Mouse (Mus musculus) myocyte (in vitro differentiated cells): ENCODE measurements around the gene Cntrob. TPM values are rescaled to one million over a fixed set of nuclear protein-coding genes. Genes with fewer than 3 reads are reported as not detected.
A peak's percentile ranks its signal among the peaks of the same experiment; 100 is the strongest.

ENCODE experiments used
- H3K27me3 ChIP-seq: one replicate; pipeline ENCODE4 v1.6.1; 2011; ENCODE audit not compliant: control insufficient read depth, insufficient read depth, insufficient read length
- H3K36me3 ChIP-seq: one replicate; pipeline ENCODE4 v1.6.1; 2011; ENCODE audit not compliant: control insufficient read depth, insufficient read depth
- H3K4me2 ChIP-seq: one replicate; pipeline ENCODE4 v1.6.1; 2011; ENCODE audit warnings: low read depth, control low read depth
- H3K4me3 ChIP-seq: one replicate; pipeline ENCODE4 v1.5.1; 2011; ENCODE audit warnings: mild to moderate bottlenecking, control low read depth, moderate library complexity
- H3K79me2 ChIP-seq: one replicate; pipeline ENCODE4 v1.6.1; 2011; ENCODE audit not compliant: control insufficient read depth, insufficient read depth
- H3ac ChIP-seq: one replicate; pipeline ENCODE4 v1.6.1; 2011; ENCODE audit not compliant: control insufficient read depth, insufficient read length
- CEBPB ChIP-seq: IDR thresholded peaks from 2 replicates; pipeline ENCODE4 v1.6.1; 2011; ENCODE audit warnings: mild to moderate bottlenecking, moderate library complexity; ENCODE audit not compliant: poor library complexity, insufficient read depth, severe bottlenecking
- E2F4 ChIP-seq: IDR thresholded peaks from one replicate; pipeline ENCODE4 v1.6.1; 2011; ENCODE audit warnings: mild to moderate bottlenecking, control low read depth, moderate library complexity; ENCODE audit not compliant: insufficient read depth
- MAX ChIP-seq: IDR thresholded peaks from one replicate; pipeline ENCODE4 v1.6.1; 2011; ENCODE audit warnings: low read depth, mild to moderate bottlenecking, control low read depth
- MYOD1 ChIP-seq, 3 experiments: IDR thresholded peaks; one replicate each; pipeline ENCODE4 v1.6.1; 2011; ENCODE audit warnings: control low read depth in 2 of 3, low read depth in 2 of 3, mild to moderate bottlenecking in 2 of 3, moderate library complexity in 1 of 3; ENCODE audit not compliant: insufficient read length in 2 of 3, control insufficient read depth in 1 of 3
- MYOG ChIP-seq, 3 experiments: IDR thresholded peaks; one replicate each; pipeline ENCODE4 v1.6.1; 2011; ENCODE audit warnings: control low read depth in 2 of 3, low read depth in 2 of 3, mild to moderate bottlenecking in 2 of 3; ENCODE audit not compliant: insufficient read length in 2 of 3, control insufficient read depth in 1 of 3, insufficient read depth in 1 of 3
- POLR2A ChIP-seq: IDR thresholded peaks from one replicate; pipeline ENCODE4 v1.6.1; 2011; ENCODE audit warnings: low read depth, mild to moderate bottlenecking, control low read depth, moderate library complexity; ENCODE audit not compliant: insufficient read length
- POLR2AphosphoS2 ChIP-seq: IDR thresholded peaks from one replicate; pipeline ENCODE4 v1.6.1; 2011; ENCODE audit warnings: low read depth, control low read depth; ENCODE audit not compliant: insufficient read length
- REST ChIP-seq: IDR thresholded peaks from one replicate; pipeline ENCODE4 v1.6.1; 2011; ENCODE audit warnings: mild to moderate bottlenecking, control low read depth, moderate library complexity; ENCODE audit not compliant: insufficient read depth, insufficient read length
- SRF ChIP-seq: IDR thresholded peaks from one replicate; pipeline ENCODE4 v1.6.1; 2011; ENCODE audit warnings: low read depth; ENCODE audit not compliant: control insufficient read depth, insufficient read length
- TCF12 ChIP-seq: IDR thresholded peaks from one replicate; pipeline ENCODE4 v1.6.1; 2011; ENCODE audit warnings: mild to moderate bottlenecking, control low read depth; ENCODE audit not compliant: poor library complexity, insufficient read depth, severe bottlenecking
- TCF3 ChIP-seq: IDR thresholded peaks from one replicate; pipeline ENCODE4 v1.6.1; 2011; ENCODE audit warnings: low read depth, control low read depth; ENCODE audit not compliant: insufficient read length
- USF1 ChIP-seq: IDR thresholded peaks from one replicate; pipeline ENCODE4 v1.6.1; 2011; ENCODE audit warnings: low read depth, mild to moderate bottlenecking, control low read depth, moderate library complexity
- polyA plus RNA-seq: library from polyadenylated mRNA; unstranded; fragments of >200 nt; fragmentation: generic; extraction: Trizol; gene quantifications from one replicate; pipeline ENCODE4 v1.2.1, GENCODE M21; 2012; ENCODE audit warnings: missing spikeins

Cntrob gene
- polyA plus RNA-seq, 1 experiment = 10.3 TPM

- Histone ChIP-seq H3K36me3 (peaks cover 2% of the 10 kb centered on the region), H3K4me2 (peak overlapping the region; percentile 3), H3ac (no peak overlapping the region), H3K4me3 (no peak overlapping the region), H3K79me2 (no peaks in the 10 kb centered on the region), H3K27me3 (no peaks in the 10 kb centered on the region)
- TF ChIP-seq REST = no peak
- TF ChIP-seq SRF = peak; percentile 51
- TF ChIP-seq MYOD1 (IDR thresholded peaks at IDR 0.05; ENCODE audit: control insufficient read depth in 1 of 3, insufficient read length in 2 of 3, low read depth in 2 of 3) = peak; percentile 89 to 96 (median 94)
- no peak for TF ChIP-seq POLR2A
- TF ChIP-seq CEBPB = 0 out of 2 replicates have a peak, but pooled peaks have one; percentile 20
- TF ChIP-seq MYOG (IDR thresholded peaks at IDR 0.05; ENCODE audit: control insufficient read depth in 1 of 3, insufficient read depth in 1 of 3, insufficient read length in 2 of 3, low read depth in 2 of 3) = peak in 1 of 3 experiments; percentile 51
- no peak for TF ChIP-seq TCF3
- peak; percentile 31 for TF ChIP-seq TCF12
- no peak for TF ChIP-seq POLR2AphosphoS2
Observed at GRCm38 (mm10) chr11:69295286-69295685, 28.3 kb downstream of the Cntrob start.

GRCm38 (mm10) chr11:69291111-69291510 lies 32.5 kb downstream of the Cntrob start:
- no peak overlapping the region for H3K4me3 ChIP-seq
- no peak overlapping the region for H3K4me2 ChIP-seq
- H3K79me2 ChIP-seq = no peaks in the 10 kb centered on the region
- no peak overlapping the region for H3ac ChIP-seq
- TF ChIP-seq MYOD1 (IDR thresholded peaks at IDR 0.05; ENCODE audit: control insufficient read depth in 1 of 3, insufficient read length in 2 of 3, low read depth in 2 of 3) (no peak), MYOG (IDR thresholded peaks at IDR 0.05; ENCODE audit: control insufficient read depth in 1 of 3, insufficient read depth in 1 of 3, insufficient read length in 2 of 3, low read depth in 2 of 3) (no peak), MAX (no peak), E2F4 (no peak)
- no peaks in the 10 kb centered on the region for H3K27me3 ChIP-seq
- H3K36me3 ChIP-seq = no peaks in the 10 kb centered on the region

- Histone ChIP-seq H3K4me2 (no peak overlapping the region), H3K79me2 (no peaks in the 10 kb centered on the region), H3K4me3 (no peak overlapping the region), H3K27me3 (no peaks in the 10 kb centered on the region), H3K36me3 (no peaks in the 10 kb centered on the region), H3ac (no peak overlapping the region)
- TF ChIP-seq TCF3 (no peak), E2F4 (no peak), POLR2AphosphoS2 (no peak), MYOD1 (IDR thresholded peaks at IDR 0.05; ENCODE audit: control insufficient read depth in 1 of 3, insufficient read length in 2 of 3, low read depth in 2 of 3) (no peak), POLR2A (no peak), USF1 (no peak), TCF12 (no peak), REST (no peak), MAX (no peak), CEBPB (no peak), SRF (no peak), MYOG (IDR thresholded peaks at IDR 0.05; ENCODE audit: control insufficient read depth in 1 of 3, insufficient read depth in 1 of 3, insufficient read length in 2 of 3, low read depth in 2 of 3) (no peak)
Observed at GRCm38 (mm10) chr11:69277267-69277666, 46.3 kb downstream of the Cntrob start.

GRCm38 (mm10) chr11:69276081-69276480 lies 47.5 kb downstream of the Cntrob start:
- no peaks in the 10 kb centered on the region for H3K79me2 ChIP-seq
- no peak overlapping the region for H3ac ChIP-seq
- peak overlapping the region; percentile 47 for H3K4me2 ChIP-seq
- no peaks in the 10 kb centered on the region for H3K36me3 ChIP-seq
- H3K27me3 ChIP-seq = no peaks in the 10 kb centered on the region
- H3K4me3 ChIP-seq = no peak overlapping the region
- TF ChIP-seq REST (no peak), POLR2A (no peak)

- TF ChIP-seq USF1 (no peak), MAX (no peak), MYOG (IDR thresholded peaks at IDR 0.05; ENCODE audit: control insufficient read depth in 1 of 3, insufficient read depth in 1 of 3, insufficient read length in 2 of 3, low read depth in 2 of 3) (no peak), REST (no peak), POLR2A (no peak), MYOD1 (IDR thresholded peaks at IDR 0.05; ENCODE audit: control insufficient read depth in 1 of 3, insufficient read length in 2 of 3, low read depth in 2 of 3) (no peak), E2F4 (no peak), SRF (no peak), CEBPB (no peak), POLR2AphosphoS2 (no peak)
- Histone ChIP-seq H3K79me2 (no peaks in the 10 kb centered on the region), H3K4me3 (no peak overlapping the region), H3ac (no peak overlapping the region), H3K27me3 (no peaks in the 10 kb centered on the region), H3K36me3 (no peaks in the 10 kb centered on the region), H3K4me2 (peak overlapping the region; percentile 47)
Observed at GRCm38 (mm10) chr11:69275650-69276049, 47.9 kb downstream of the Cntrob start.
